Mouse (Mus musculus): Measurements from ENCODE around the gene Olfr884.

The Olfr884 gene

DNA sequence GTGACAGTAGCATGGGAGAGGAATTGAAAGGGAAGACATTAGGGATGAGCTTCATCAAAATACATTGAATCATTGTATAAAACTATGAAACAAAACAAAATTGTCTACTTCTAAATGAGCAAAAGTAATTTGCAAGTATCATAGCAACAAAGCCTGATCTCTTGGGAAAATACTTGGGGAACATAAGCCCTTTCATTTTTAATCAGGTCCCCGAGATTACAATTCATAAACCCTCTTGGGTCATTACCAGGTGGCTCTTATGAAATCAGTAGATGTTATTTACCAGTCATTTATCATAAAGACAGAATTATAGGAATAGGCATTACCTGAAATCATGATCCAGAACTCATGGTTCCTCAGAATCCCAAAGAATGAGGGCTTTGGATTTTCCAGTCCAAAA lies at the start of gene Olfr884:
Gene Olfr884, plus strand, starts transcription at position 301 of the 400 bp plus-strand sequence.
- no peak for DNase-seq (ENCODE audit: low spot score)

DNA sequence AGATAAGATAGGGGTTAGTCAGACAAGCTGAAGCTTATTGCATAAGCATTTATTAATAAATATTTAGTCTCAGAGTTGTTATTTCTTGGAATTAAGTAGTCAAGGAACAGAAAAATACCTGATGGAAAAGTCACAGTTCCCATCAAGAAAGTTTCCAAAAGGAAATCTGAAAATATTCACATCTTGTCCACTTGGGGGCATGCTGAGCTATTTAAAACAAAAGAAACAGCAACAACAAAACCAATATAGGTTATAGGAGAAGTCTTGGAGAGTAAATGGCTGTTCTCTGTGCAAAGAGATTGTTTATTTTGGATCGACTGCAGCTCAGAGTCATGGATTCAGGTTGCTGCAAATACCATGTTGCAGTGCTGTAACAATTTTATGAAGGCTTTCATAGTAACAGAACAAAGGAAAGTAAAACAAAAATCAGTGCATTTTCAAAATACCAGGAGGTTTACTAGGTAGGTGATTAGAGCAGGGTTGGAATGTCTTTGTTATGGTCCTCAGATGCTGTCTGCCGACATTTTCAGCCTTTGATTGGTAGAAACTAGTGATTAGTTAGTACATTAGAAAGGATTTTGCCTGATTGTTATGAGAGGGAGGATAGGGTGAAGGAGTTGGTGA lies 47.7 kb upstream of the Olfr884 start:
- DNase-seq (ENCODE audit: low spot score) = no peak

DNA sequence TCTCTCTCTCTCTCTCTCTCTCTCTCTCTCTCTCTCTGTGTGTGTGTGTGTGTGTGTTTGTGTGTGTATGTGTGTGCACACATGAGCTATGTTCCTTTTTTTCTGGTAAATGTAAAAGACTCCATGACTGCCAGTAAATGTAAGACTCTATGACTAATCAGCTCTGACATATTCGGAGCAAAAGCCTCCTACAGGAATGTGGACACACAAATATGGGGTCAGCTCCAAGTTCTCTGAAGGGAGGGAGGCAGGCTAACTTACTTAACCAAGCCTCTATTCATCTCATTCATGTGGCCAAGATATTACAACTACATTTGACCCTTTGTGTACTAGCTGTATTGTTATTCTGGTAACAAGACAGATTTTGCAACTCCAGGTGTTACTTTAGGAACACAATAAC lies 46.3 kb upstream of the Olfr884 start:
- DNase-seq (ENCODE audit: low spot score) = no peak

DNA sequence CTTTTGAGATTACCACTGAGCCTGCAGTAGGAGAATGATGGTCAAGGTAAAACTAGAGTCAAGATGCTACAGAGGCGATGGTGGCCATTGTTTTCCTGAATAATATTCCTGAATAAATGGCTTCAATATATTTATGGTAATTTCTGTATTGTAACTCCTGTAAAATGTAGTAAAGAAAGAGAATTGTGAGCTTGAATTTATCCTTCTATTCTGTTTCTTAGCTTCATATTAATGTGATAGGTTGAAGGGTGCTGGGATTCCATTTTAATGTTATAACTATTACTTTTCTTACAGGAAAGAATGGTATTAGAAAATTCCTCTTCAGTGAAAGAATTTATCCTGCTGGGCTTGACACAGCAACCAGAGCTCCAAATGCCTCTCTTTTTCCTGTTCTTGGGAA lies 20.8 kb upstream of the Olfr884 start, which contains the start of gene Olfr883:
Gene Olfr883, plus strand, starts transcription at position 301 of the 400 bp plus-strand sequence.
- DNase-seq (ENCODE audit: low spot score) = no peak

DNA sequence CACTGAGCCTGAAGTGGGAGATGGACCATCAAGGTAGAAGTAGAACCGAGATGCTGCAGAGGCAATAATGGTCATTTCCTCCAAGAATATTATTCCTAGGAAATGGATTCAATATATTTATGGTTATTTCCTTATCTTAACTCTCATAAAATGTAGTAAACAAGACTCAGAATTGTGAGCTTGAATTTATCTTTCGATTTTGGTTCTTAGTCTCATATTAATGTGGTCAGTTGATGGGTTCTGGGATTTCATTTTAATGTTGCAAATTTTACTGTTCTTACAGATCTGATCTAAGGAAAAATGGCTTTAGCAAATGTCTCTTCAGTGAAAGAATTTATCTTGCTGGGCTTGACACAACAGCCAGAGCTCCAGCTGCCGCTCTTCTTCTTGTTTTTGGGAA lies 14.7 kb downstream of the Olfr884 start, which contains the start of gene Olfr885:
Gene Olfr885, plus strand, starts transcription at position 301 of the 400 bp plus-strand sequence.
- no peak for DNase-seq (ENCODE audit: low spot score)

DNA sequence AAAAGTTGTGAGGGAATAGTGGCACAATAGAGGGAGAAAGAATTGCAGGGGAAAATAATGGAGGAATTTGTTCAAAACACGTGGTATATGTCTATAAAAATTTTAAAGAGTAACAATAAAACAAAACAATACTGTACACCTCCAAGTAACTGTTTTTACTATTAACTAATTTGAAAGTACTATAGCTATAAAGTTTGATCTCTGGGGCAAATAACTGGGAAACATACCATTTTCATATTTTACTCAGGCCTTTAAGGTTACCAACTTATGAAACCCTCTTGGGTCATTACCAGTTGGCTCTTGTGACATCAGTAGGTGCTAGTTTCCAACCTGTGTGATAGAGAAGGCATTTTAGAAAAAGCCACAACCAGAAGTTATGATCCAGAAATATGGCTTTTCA lies 37.4 kb downstream of the Olfr884 start, which contains the start of gene Olfr887:
Gene Olfr887, plus strand, starts transcription at position 301 of the 400 bp plus-strand sequence.
- DNase-seq (ENCODE audit: low spot score) = no peak
